Mouse (Mus musculus): Measurements from ENCODE around the gene Ippk. TPM values are rescaled to one million over a fixed set of nuclear protein-coding genes. Genes with fewer than 3 reads are reported as not detected.

Gene Ippk
- polyA plus RNA-seq (2014; fragmentation: Nextera tagmentation; extraction: Ambion mirVana): 14.6 and 16.3 TPM in 2 replicates

DNA sequence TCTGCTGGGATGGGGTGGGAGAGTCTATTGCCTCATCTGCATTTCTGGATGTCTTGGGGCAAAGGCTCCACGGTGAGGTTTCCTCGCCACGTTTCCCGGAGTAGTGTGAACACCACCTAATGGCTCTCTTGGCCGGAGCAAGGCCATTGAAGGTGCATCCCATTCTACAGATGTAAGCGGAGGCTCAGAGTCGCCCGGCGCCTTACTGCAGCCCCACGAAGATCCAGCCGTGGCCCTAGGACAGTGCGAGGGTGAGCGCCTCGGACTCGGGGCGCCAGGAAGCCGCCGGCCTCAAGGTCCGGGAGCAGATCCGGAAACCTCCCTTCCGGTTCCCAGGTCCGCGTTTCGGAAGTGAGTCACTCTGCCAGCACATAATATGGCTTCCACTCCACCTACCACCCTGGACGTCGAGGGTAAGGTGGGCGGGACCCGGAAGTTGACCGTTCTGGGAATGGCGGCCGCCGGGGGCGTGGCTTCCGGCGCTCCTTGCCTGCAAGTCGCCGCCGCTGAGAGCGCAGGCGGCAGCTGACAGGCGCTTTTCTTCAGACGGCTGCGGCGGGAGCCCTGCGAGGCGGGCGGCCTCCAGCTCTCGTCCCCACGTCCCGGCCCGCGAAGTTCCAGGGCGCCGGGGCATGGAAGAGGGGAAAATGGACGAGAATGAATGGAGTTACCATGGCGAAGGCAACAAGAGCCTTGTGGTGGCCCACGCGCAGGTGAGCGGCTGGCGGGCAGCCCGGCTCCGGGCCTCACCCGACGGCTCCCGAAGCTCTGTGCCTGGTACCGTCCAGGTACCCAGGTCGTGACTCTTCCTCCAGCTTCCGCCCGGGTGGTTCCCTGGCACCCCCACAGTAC, at the start of gene Ippk:
Gene Ippk (plus strand): TSS at position 496 of the 852 bp plus-strand sequence.
- DNase-seq (ENCODE audit: low spot score) (peak; percentile 98), ATAC-seq (ENCODE audit: insufficient number of reproducible peaks, low FRiP score, low TSS enrichment, low read depth) (peak; percentile 97)
- no peak within 1 kb of the TSS for H3K27ac ChIP-seq (replicated peaks; ENCODE audit: low read depth, low read length)
- under 1% methylated on average over 64 of the region's 69 CpGs for WGBS
- no peaks in the 10 kb centered on the region for H3K27me3 ChIP-seq (ENCODE audit: control insufficient read depth, insufficient read depth, low read length)
- peak within 1 kb of the TSS; percentile 87 for H3K4me3 ChIP-seq (ENCODE audit: low read depth, low read length)
- H3K9me3 ChIP-seq (ENCODE audit: control insufficient read depth, low read length): no peaks in the 10 kb centered on the region
- peaks cover 10% of the 10 kb centered on the region; the same call in 1 of the 2 replicates for H3K4me1 ChIP-seq (ENCODE audit: control insufficient read depth, insufficient read depth, low read length)
- no peaks in the 10 kb centered on the region for H3K36me3 ChIP-seq (ENCODE audit: control insufficient read depth, insufficient read depth, low read length)
- H3K9ac ChIP-seq (ENCODE audit: low read length): peak within 1 kb of the TSS; percentile 83
- H3K4me2 ChIP-seq (ENCODE audit: low read depth, severe bottlenecking): peak within 1 kb of the TSS; percentile 96

DNA sequence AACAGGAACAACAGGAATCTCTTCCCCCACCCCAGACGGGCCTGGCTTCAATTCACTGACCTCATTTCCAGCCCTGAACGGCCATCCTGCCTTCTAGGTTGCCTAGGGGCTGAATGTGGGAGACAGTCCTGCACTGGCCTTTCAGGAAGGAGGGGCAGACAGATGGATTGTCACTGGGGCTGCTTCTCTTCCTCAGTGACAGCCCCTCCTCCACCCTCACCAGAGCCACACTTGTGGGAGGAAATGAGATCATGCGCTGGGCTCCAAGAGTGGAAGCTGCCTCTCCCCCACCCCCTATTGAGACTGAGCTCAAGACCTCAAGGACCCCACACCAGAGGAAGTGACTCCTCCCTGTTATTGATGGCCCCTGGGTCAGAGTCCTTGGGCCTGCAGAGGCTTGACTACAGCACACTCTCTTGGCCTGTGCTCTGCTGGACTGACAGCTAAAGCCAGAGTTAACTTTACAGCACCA, 49.6 kb upstream of the Ippk start:
- Histone ChIP-seq H3K27me3 (ENCODE audit: control insufficient read depth, insufficient read depth, low read length) (no peaks in the 10 kb centered on the region), H3K4me1 (ENCODE audit: control insufficient read depth, insufficient read depth, low read length) (peaks cover 7% of the 10 kb centered on the region; the same call in 1 of the 2 replicates), H3K36me3 (ENCODE audit: control insufficient read depth, insufficient read depth, low read length) (peaks cover 8% of the 10 kb centered on the region; the same call in 1 of the 2 replicates), H3K4me2 (ENCODE audit: low read depth, severe bottlenecking) (no peak overlapping the region), H3K4me3 (ENCODE audit: low read depth, low read length) (no peak overlapping the region), H3K9ac (ENCODE audit: low read length) (no peak overlapping the region), H3K9me3 (ENCODE audit: control insufficient read depth, low read length) (no peaks in the 10 kb centered on the region), H3K27ac (replicated peaks; ENCODE audit: low read depth, low read length) (no peak overlapping the region)
- WGBS: 9% methylated on average over 3 of the region's 3 CpGs
- ATAC-seq (ENCODE audit: insufficient number of reproducible peaks, low FRiP score, low TSS enrichment, low read depth) (no peak; the same call in 1 of the 2 replicates), DNase-seq (ENCODE audit: low spot score) (no peak)

DNA sequence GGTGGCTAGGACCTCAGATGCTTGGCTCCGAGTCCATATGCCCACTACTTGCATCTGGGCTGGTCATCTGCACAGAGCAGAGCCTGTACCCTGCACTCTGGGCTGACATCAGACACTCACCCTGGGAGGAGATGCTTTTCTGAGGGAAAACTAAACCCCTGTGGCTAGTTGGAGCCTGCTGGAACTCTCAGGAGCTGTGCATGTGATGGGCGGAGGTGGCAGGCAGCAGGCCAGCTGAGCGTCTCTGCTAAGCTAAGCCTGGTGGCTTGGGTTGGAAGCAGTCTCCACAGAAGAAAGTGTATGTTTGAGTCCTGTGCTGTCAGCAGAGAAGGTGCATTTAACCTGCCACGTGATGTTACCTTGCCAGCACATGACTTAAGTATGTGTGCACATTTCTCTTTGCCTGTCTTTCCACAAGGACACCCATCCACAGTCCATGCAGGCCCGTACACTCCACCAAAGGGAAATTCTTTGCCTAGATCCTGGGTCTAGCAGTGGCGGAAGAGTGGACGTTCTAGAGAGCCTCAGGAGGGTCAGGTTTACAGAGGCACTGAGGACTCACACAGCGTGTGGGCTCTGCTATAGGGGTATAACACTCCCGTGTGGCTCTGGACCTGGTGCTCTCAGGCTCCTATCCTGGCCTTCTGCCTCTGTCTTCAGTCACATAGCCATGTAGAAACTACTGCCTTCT, 48.5 kb upstream of the Ippk start:
- WGBS: 92% methylated on average over 9 of the region's 9 CpGs
- Histone ChIP-seq H3K36me3 (ENCODE audit: control insufficient read depth, insufficient read depth, low read length) (peaks cover 15% of the 10 kb centered on the region), H3K9ac (ENCODE audit: low read length) (no peak overlapping the region), H3K27me3 (ENCODE audit: control insufficient read depth, insufficient read depth, low read length) (no peaks in the 10 kb centered on the region), H3K4me3 (ENCODE audit: low read depth, low read length) (no peak overlapping the region), H3K27ac (replicated peaks; ENCODE audit: low read depth, low read length) (no peak overlapping the region), H3K4me2 (ENCODE audit: low read depth, severe bottlenecking) (no peak overlapping the region), H3K9me3 (ENCODE audit: control insufficient read depth, low read length) (no peaks in the 10 kb centered on the region), H3K4me1 (ENCODE audit: control insufficient read depth, insufficient read depth, low read length) (peaks cover 7% of the 10 kb centered on the region; the same call in 1 of the 2 replicates)
- ATAC-seq (ENCODE audit: insufficient number of reproducible peaks, low FRiP score, low TSS enrichment, low read depth) (no peak), DNase-seq (ENCODE audit: low spot score) (no peak)

DNA sequence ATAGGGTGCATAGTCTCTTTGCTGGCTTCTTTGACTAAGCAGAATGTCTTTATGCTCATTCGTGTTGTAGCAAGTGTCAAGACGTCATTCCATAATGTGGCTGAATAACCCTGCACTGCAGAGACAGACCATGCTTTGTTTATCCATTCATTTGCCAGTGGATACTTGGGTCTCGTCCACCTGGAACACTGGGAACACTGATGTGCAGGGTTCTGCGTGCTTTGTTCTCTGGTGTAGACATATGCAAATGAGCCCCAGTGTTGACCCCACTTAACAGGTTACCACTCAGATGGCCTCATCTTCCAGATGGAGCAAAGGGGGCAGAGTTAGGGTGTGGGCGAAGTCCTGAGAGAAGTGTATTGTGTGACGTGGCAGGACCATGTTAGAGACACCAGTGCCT, 46.7 kb upstream of the Ippk start:
- no peaks in the 10 kb centered on the region for H3K9me3 ChIP-seq (ENCODE audit: control insufficient read depth, low read length)
- peaks cover 21% of the 10 kb centered on the region for H3K36me3 ChIP-seq (ENCODE audit: control insufficient read depth, insufficient read depth, low read length)
- no peak overlapping the region for H3K4me3 ChIP-seq (ENCODE audit: low read depth, low read length)

GRCm38 (mm10) chr13:49374730-49375129, 46.3 kb upstream of the Ippk start:
- Histone ChIP-seq H3K4me1 (ENCODE audit: control insufficient read depth, insufficient read depth, low read length) (peaks cover 7% of the 10 kb centered on the region; the same call in 1 of the 2 replicates), H3K9me3 (ENCODE audit: control insufficient read depth, low read length) (no peaks in the 10 kb centered on the region), H3K4me2 (ENCODE audit: low read depth, severe bottlenecking) (no peak overlapping the region), H3K36me3 (ENCODE audit: control insufficient read depth, insufficient read depth, low read length) (peaks cover 21% of the 10 kb centered on the region), H3K4me3 (ENCODE audit: low read depth, low read length) (no peak overlapping the region), H3K27ac (replicated peaks; ENCODE audit: low read depth, low read length) (no peak overlapping the region), H3K27me3 (ENCODE audit: control insufficient read depth, insufficient read depth, low read length) (no peaks in the 10 kb centered on the region), H3K9ac (ENCODE audit: low read length) (no peak overlapping the region)
- DNase-seq (ENCODE audit: low spot score): no peak
- no peak for ATAC-seq (ENCODE audit: insufficient number of reproducible peaks, low FRiP score, low TSS enrichment, low read depth)
- WGBS: 76% methylated on average over 6 of the region's 6 CpGs

More for the DNA sequence above, 46.7 kb upstream of the Ippk start:
- Histone ChIP-seq H3K4me1 (ENCODE audit: control insufficient read depth, insufficient read depth, low read length) (peaks cover 7% of the 10 kb centered on the region; the same call in 1 of the 2 replicates), H3K27me3 (ENCODE audit: control insufficient read depth, insufficient read depth, low read length) (no peaks in the 10 kb centered on the region), H3K4me2 (ENCODE audit: low read depth, severe bottlenecking) (no peak overlapping the region), H3K9ac (ENCODE audit: low read length) (no peak overlapping the region), H3K27ac (replicated peaks; ENCODE audit: low read depth, low read length) (no peak overlapping the region)
- ATAC-seq (ENCODE audit: insufficient number of reproducible peaks, low FRiP score, low TSS enrichment, low read depth): no peak
- WGBS: 78% methylated on average over 6 of the region's 6 CpGs
- no peak for DNase-seq (ENCODE audit: low spot score)

GRCm38 (mm10) chr13:49377608-49378007, 43.4 kb upstream of the Ippk start:
- Histone ChIP-seq H3K9ac (ENCODE audit: low read length) (no peak overlapping the region), H3K4me3 (ENCODE audit: low read depth, low read length) (no peak overlapping the region), H3K4me2 (ENCODE audit: low read depth, severe bottlenecking) (no peak overlapping the region), H3K36me3 (ENCODE audit: control insufficient read depth, insufficient read depth, low read length) (peaks cover 28% of the 10 kb centered on the region), H3K27ac (replicated peaks; ENCODE audit: low read depth, low read length) (no peak overlapping the region), H3K27me3 (ENCODE audit: control insufficient read depth, insufficient read depth, low read length) (no peaks in the 10 kb centered on the region), H3K4me1 (ENCODE audit: control insufficient read depth, insufficient read depth, low read length) (no peaks in the 10 kb centered on the region), H3K9me3 (ENCODE audit: control insufficient read depth, low read length) (no peaks in the 10 kb centered on the region)
- 86% methylated on average over 6 of the region's 6 CpGs for WGBS
- ATAC-seq (ENCODE audit: insufficient number of reproducible peaks, low FRiP score, low TSS enrichment, low read depth): no peak
- no peak for DNase-seq (ENCODE audit: low spot score)

- no peak overlapping the region for H3K4me3 ChIP-seq (ENCODE audit: low read depth, low read length)
- no peaks in the 10 kb centered on the region for H3K9me3 ChIP-seq (ENCODE audit: control insufficient read depth, low read length)
- no peak for DNase-seq (ENCODE audit: low spot score)
- H3K9ac ChIP-seq (ENCODE audit: low read length): no peak overlapping the region
- WGBS: 93% methylated on average over 20 of the region's 20 CpGs
- H3K27ac ChIP-seq (replicated peaks; ENCODE audit: low read depth, low read length): no peak overlapping the region
- H3K27me3 ChIP-seq (ENCODE audit: control insufficient read depth, insufficient read depth, low read length): no peaks in the 10 kb centered on the region
- ATAC-seq (ENCODE audit: insufficient number of reproducible peaks, low FRiP score, low TSS enrichment, low read depth): no peak
- H3K36me3 ChIP-seq (ENCODE audit: control insufficient read depth, insufficient read depth, low read length): peaks cover 34% of the 10 kb centered on the region
- no peak overlapping the region for H3K4me2 ChIP-seq (ENCODE audit: low read depth, severe bottlenecking)
- H3K4me1 ChIP-seq (ENCODE audit: control insufficient read depth, insufficient read depth, low read length): no peaks in the 10 kb centered on the region
Observed at GRCm38 (mm10) chr13:49379301-49379700, 41.7 kb upstream of the Ippk start.

GRCm38 (mm10) chr13:49381230-49381629, 39.8 kb upstream of the Ippk start:
- Histone ChIP-seq H3K9me3 (ENCODE audit: control insufficient read depth, low read length) (no peaks in the 10 kb centered on the region), H3K4me3 (ENCODE audit: low read depth, low read length) (no peak overlapping the region), H3K27ac (replicated peaks; ENCODE audit: low read depth, low read length) (no peak overlapping the region), H3K4me1 (ENCODE audit: control insufficient read depth, insufficient read depth, low read length) (no peaks in the 10 kb centered on the region), H3K36me3 (ENCODE audit: control insufficient read depth, insufficient read depth, low read length) (peaks cover 32% of the 10 kb centered on the region), H3K9ac (ENCODE audit: low read length) (no peak overlapping the region), H3K4me2 (ENCODE audit: low read depth, severe bottlenecking) (no peak overlapping the region), H3K27me3 (ENCODE audit: control insufficient read depth, insufficient read depth, low read length) (no peaks in the 10 kb centered on the region)
- DNase-seq (ENCODE audit: low spot score) (peak; percentile 89), ATAC-seq (ENCODE audit: insufficient number of reproducible peaks, low FRiP score, low TSS enrichment, low read depth) (peak; percentile 60; the same call in 1 of the 2 replicates)
- WGBS: 26% methylated on average over 3 of the region's 3 CpGs

Measured in limb, embryonic 11.5 days (tissue).